Mouse (Mus musculus) kidney, postnatal 0 days (tissue): ENCODE data around the gene Tamm41. TPM values are rescaled to one million over a fixed set of nuclear protein-coding genes. Genes with fewer than 3 reads are reported as not detected.

Experiments used
- ATAC-seq: fragments of 200-750 bp; cut with Nextera tagmentation; replicated peaks from 2 replicates; pipeline ENCODE4 v1.8.0; 2017; ENCODE audit warnings: low read depth, moderate number of reproducible peaks, moderate TSS enrichment, moderate library complexity; ENCODE audit not compliant: low FRiP score
- DNase-seq: peaks from one replicate; pipeline ENCODE4 v3.0.0-alpha.2; 2016; ENCODE audit warnings: low spot score
- H3K27ac ChIP-seq: fragments of 300-500 bp; sonication (generic); 2 replicates; pipeline ENCODE4 v1.5.1; 2014; ENCODE audit warnings: mild to moderate bottlenecking
- H3K27me3 ChIP-seq: fragments of 300-500 bp; sonication (generic); 2 replicates; pipeline ENCODE4 v1.6.1; 2014; ENCODE audit warnings: low read length, mixed read lengths; ENCODE audit not compliant: insufficient read depth
- H3K36me3 ChIP-seq: fragments of 300-500 bp; sonication (generic); 2 replicates; pipeline ENCODE4 v1.6.1; 2014; ENCODE audit warnings: low read length, mixed read lengths; ENCODE audit not compliant: insufficient read depth
- H3K4me1 ChIP-seq: fragments of 300-500 bp; sonication (generic); replicated peaks from 2 replicates; pipeline ENCODE4 v1.6.1; 2014; ENCODE audit warnings: antibody characterized with exemption, low read length, mixed read lengths; ENCODE audit not compliant: insufficient read depth
- H3K4me2 ChIP-seq: fragments of 300-500 bp; sonication (generic); 2 replicates; pipeline ENCODE4 v1.6.1; 2014; ENCODE audit warnings: mild to moderate bottlenecking, low read length, moderate library complexity, mixed read lengths
- H3K4me3 ChIP-seq: fragments of 300-500 bp; sonication (generic); replicated peaks from 2 replicates; pipeline ENCODE4 v1.5.1; 2014; ENCODE audit warnings: low read depth, low read length
- H3K9ac ChIP-seq: fragments of 300-500 bp; sonication (generic); 2 replicates; pipeline ENCODE4 v1.6.1; 2014; ENCODE audit warnings: low read depth, low read length
- H3K9me3 ChIP-seq: fragments of 300-500 bp; sonication (generic); replicated peaks from 2 replicates; pipeline ENCODE4 v1.6.1; 2016; ENCODE audit warnings: low read length, inconsistent platforms, mixed read lengths
- CTCF ChIP-seq: IDR thresholded peaks from 2 replicates; pipeline ENCODE4 v1.5.1; 2016; ENCODE audit warnings: antibody characterized with exemption, low read depth, mild to moderate bottlenecking, moderate library complexity
- whole genome bisulfite sequencing: fragments of 180-500 bp; shearing (Covaris S2); extraction: QIAGEN DNeasy Blood & Tissue Kit; methylation state at CpG from one replicate; pipeline ENCODE4 v1.1.7; 2014; 5-methylcytosine and 5-hydroxymethylcytosine counted together
- polyA plus RNA-seq: library from polyadenylated mRNA; unstranded; fragments of >200 nt; fragmentation: Nextera tagmentation; extraction: Ambion mirVana; gene quantifications from 2 replicates; pipeline ENCODE4 v1.2.1, GENCODE M21; 2015

Gene Tamm41
- polyA plus RNA-seq, 1 experiment from 2014 or later = 52.3 TPM

- Histone ChIP-seq H3K4me2 (no peak overlapping the region), H3K27me3 (no peaks in the 10 kb centered on the region), H3K27ac (no peak overlapping the region), H3K4me1 (no peaks in the 10 kb centered on the region), H3K36me3 (0 out of 2 replicates have a peak, but pooled peaks cover 6% of the 10 kb centered on the region), H3K9me3 (no peaks in the 10 kb centered on the region), H3K9ac (no peak overlapping the region), H3K4me3 (no peak overlapping the region)
- DNase-seq (no peak), ATAC-seq (no peak)
- no peak for TF ChIP-seq CTCF
- WGBS = 89% methylated on average over 8 of the region's 8 CpGs
Observed at GRCm38 (mm10) chr6:115004636-115005035, 33.0 kb downstream of the Tamm41 start.

GRCm38 (mm10) chr6:114998374-114999031 lies 39.2 kb downstream of the Tamm41 start:
- Histone ChIP-seq H3K27ac (no peak overlapping the region), H3K4me3 (no peak overlapping the region), H3K4me2 (no peak overlapping the region), H3K36me3 (0 out of 2 replicates have a peak, but pooled peaks cover 4% of the 10 kb centered on the region), H3K9ac (no peak overlapping the region), H3K9me3 (no peaks in the 10 kb centered on the region), H3K27me3 (no peaks in the 10 kb centered on the region), H3K4me1 (no peaks in the 10 kb centered on the region)
- TF ChIP-seq CTCF = no peak
- WGBS = 79% methylated on average over 16 of the region's 16 CpGs
- no peak for ATAC-seq
- DNase-seq = no peak

DNA sequence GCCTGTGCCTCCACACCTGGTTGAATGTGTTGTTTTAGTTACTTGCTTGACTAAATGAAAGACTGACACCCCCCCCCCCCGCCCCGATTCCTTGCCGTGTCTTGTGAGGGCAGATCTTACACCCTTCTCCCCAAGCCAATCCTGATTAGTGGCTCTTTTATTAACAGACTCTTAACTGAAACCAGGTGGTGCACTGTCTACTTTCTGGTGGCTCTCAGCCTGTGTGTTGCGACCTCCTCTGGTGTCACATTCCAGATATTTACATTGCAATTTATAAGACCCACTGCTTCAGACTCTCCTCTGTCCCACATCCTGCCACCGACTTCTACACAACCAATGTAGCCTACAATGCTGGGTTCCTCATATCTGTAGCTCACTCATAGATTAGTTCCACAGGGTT lies 40.2 kb downstream of the Tamm41 start:
- Histone ChIP-seq H3K4me1 (no peaks in the 10 kb centered on the region), H3K9me3 (no peaks in the 10 kb centered on the region), H3K9ac (no peak overlapping the region), H3K36me3 (0 out of 2 replicates have a peak, but pooled peaks cover 4% of the 10 kb centered on the region), H3K27ac (no peak overlapping the region), H3K4me2 (no peak overlapping the region), H3K4me3 (no peak overlapping the region), H3K27me3 (no peaks in the 10 kb centered on the region)
- WGBS = 29% methylated on average over 5 of the region's 5 CpGs
- no peak for TF ChIP-seq CTCF
- ATAC-seq (no peak), DNase-seq (no peak)

DNA sequence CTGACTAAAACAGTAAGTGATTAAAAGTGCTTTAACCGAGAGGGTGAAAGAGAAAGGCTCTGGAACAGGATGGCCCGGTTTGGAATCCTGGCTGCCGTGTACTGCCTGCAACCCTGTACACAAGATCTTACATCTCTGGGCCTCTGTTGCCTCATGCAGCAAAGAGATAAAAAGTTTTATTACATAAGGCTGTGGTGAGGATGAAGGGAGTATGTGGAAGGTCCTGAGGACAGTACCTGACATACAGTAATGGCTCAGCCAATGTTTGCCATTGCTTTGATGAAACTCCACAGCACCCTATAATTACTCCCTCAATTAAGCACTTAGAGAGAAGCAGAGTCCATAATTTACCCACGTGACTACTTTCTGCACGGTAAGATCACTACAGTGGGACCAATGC lies 40.8 kb downstream of the Tamm41 start:
- ATAC-seq = no peak
- no peak overlapping the region for H3K27ac ChIP-seq

GRCm38 (mm10) chr6:114994079-114994478 lies 43.6 kb downstream of the Tamm41 start:
- no peak for TF ChIP-seq CTCF
- Histone ChIP-seq H3K27me3 (no peaks in the 10 kb centered on the region), H3K36me3 (no peaks in the 10 kb centered on the region), H3K9me3 (no peaks in the 10 kb centered on the region), H3K9ac (no peak overlapping the region), H3K27ac (no peak overlapping the region), H3K4me2 (no peak overlapping the region), H3K4me1 (no peaks in the 10 kb centered on the region), H3K4me3 (no peak overlapping the region)
- DNase-seq = no peak
- 75% methylated on average over 5 of the region's 5 CpGs for WGBS
- ATAC-seq = no peak

More for the DNA sequence above, 40.8 kb downstream of the Tamm41 start:
- no peak for TF ChIP-seq CTCF
- no peaks in the 10 kb centered on the region for H3K9me3 ChIP-seq
- no peak for DNase-seq
- no peaks in the 10 kb centered on the region for H3K4me1 ChIP-seq
- H3K4me2 ChIP-seq = no peak overlapping the region
- H3K36me3 ChIP-seq = 0 out of 2 replicates have a peak, but pooled peaks cover 4% of the 10 kb centered on the region
- no peak overlapping the region for H3K4me3 ChIP-seq
- H3K9ac ChIP-seq = no peak overlapping the region
- H3K27me3 ChIP-seq = no peaks in the 10 kb centered on the region
- WGBS = 58% methylated on average over 5 of the region's 5 CpGs

DNA sequence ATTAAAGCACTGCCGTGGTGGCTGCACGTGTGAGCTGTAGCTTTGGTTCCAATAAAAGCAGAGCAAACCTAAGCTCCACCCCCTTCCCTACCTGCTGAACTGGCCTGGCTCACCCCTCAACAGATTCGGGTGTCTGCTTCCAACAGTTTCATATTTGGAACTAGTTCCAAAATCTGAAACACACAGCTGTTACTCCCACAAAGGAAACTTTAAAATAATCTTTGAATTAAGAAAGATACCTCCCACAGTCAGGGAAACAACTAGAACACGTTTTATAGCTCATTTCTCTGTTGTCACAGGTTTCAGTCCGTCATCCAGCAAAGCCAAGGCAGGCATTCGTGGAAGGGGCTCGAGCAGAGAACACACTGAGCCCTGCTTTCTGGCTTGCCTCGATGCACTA lies 44.0 kb downstream of the Tamm41 start:
- H3K27ac ChIP-seq = no peak overlapping the region
- H3K9me3 ChIP-seq = no peaks in the 10 kb centered on the region
- H3K36me3 ChIP-seq = no peaks in the 10 kb centered on the region
- no peaks in the 10 kb centered on the region for H3K4me1 ChIP-seq
- no peak overlapping the region for H3K4me2 ChIP-seq
- H3K9ac ChIP-seq = no peak overlapping the region
- TF ChIP-seq CTCF = no peak
- ATAC-seq (no peak), DNase-seq (no peak)
- H3K27me3 ChIP-seq = no peaks in the 10 kb centered on the region
- H3K4me3 ChIP-seq = no peak overlapping the region
- WGBS = 49% methylated on average over 8 of the region's 8 CpGs

GRCm38 (mm10) chr6:114991909-114992308 lies 45.8 kb downstream of the Tamm41 start:
- no peak overlapping the region for H3K4me3 ChIP-seq
- no peak for ATAC-seq
- WGBS = 73% methylated on average over 4 of the region's 4 CpGs

More at GRCm38 (mm10) chr6:114991909-114992308, 45.8 kb downstream of the Tamm41 start:
- Histone ChIP-seq H3K27me3 (no peaks in the 10 kb centered on the region), H3K9ac (no peak overlapping the region), H3K4me2 (no peak overlapping the region), H3K9me3 (no peaks in the 10 kb centered on the region), H3K36me3 (no peaks in the 10 kb centered on the region), H3K4me1 (no peaks in the 10 kb centered on the region), H3K27ac (no peak overlapping the region)
- DNase-seq = no peak
- TF ChIP-seq CTCF = no peak
